ENCODE assay signal across 9 mouse cellular contexts in the genomic region with DNA sequence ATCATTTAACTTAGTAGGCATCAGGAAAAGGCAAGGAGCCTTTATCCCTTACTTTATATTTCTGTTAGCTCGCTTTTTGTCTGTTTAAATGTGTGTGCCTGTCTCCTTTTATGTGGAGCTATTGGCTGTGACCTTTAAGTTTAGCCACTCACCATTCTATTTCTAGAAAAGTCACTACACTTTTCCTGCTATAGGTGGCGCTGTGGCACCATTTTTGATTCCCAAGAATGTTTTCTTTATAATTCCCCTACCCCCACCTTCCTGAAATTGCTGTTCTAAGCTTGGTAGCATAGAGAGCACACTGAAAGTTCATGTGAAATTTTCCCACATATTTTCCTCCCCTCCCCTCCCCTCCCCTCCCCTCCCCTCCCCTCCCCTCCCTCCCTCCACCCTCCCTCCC. TPM values are rescaled to one million over a fixed set of nuclear protein-coding genes. Genes with fewer than 3 reads are reported as not detected.
DNase-seq lines count a peak whose midpoint lies in the region; ATAC-seq lines count a peak whose summit lies in the region.
"Had no signal": no experiment of that assay in that cellular context is flagged by ENCODE, and none has a peak within 500 bp of the region (broad histone marks: within the 10 kb centered on the region; RNA-seq: fewer than 3 reads in every experiment).

No protein-coding gene starts in this region.

- H3K9ac ChIP-seq in heart, embryonic 16.5 days (ENCODE audit: low read length): no peak overlapping the region
- H3K9ac ChIP-seq in limb, embryonic 11.5 days (ENCODE audit: low read length): no peak overlapping the region
- H3K9ac ChIP-seq: heart, embryonic 13.5 days had no signal

- H3K27me3 ChIP-seq in heart, embryonic 16.5 days (ENCODE audit: control insufficient read depth, insufficient read depth, low read length): no peaks in the 10 kb centered on the region
- H3K27me3 ChIP-seq in limb, embryonic 11.5 days (ENCODE audit: control insufficient read depth, insufficient read depth, low read length): no peaks in the 10 kb centered on the region
- H3K27me3 ChIP-seq in splenic B cell, adult 2 months (ENCODE audit: control insufficient read depth, insufficient read depth, low read length, poor library complexity, severe bottlenecking): no peaks in the 10 kb centered on the region
- H3K27me3 ChIP-seq: heart, embryonic 13.5 days had no signal

- peaks cover 10% of the 10 kb centered on the region for H3K36me3 ChIP-seq in heart, embryonic 16.5 days (ENCODE audit: control insufficient read depth, insufficient read depth)
- H3K36me3 ChIP-seq in limb, embryonic 11.5 days (ENCODE audit: control insufficient read depth, insufficient read depth, low read length): peaks cover 2% of the 10 kb centered on the region; the same call in 1 of the 2 replicates
- H3K36me3 ChIP-seq in splenic B cell, adult 2 months (ENCODE audit: control insufficient read depth, insufficient read depth, low read length, poor library complexity, severe bottlenecking): peaks cover 5% of the 10 kb centered on the region; the same call in 1 of the 2 replicates

- no peak overlapping the region for H3K4me2 ChIP-seq in heart, embryonic 16.5 days (ENCODE audit: low read depth, low read length)
- no peak overlapping the region for H3K4me2 ChIP-seq in limb, embryonic 11.5 days (ENCODE audit: low read depth, severe bottlenecking)
- H3K4me2 ChIP-seq: heart, embryonic 13.5 days had no signal

- H3K9me3 ChIP-seq in heart, embryonic 16.5 days (replicated peaks; ENCODE audit: control insufficient read depth, low read length): no peaks in the 10 kb centered on the region
- no peaks in the 10 kb centered on the region for H3K9me3 ChIP-seq in limb, embryonic 11.5 days (ENCODE audit: control insufficient read depth, low read length)
- H3K9me3 ChIP-seq: heart, embryonic 13.5 days had no signal

- no peak overlapping the region for H3K4me3 ChIP-seq in heart, embryonic 16.5 days (ENCODE audit: low read length)
- H3K4me3 ChIP-seq in limb, embryonic 11.5 days (ENCODE audit: low read depth, low read length): no peak overlapping the region
- H3K4me3 ChIP-seq: heart, embryonic 13.5 days had no signal

- ATAC-seq in heart, embryonic 16.5 days (replicated peaks; ENCODE audit: extremely low read depth, insufficient read depth, low FRiP score): peak; percentile 41; the same call in 1 of the 2 replicates
- 0 out of 2 replicates have a peak, but pooled peaks have one; percentile 6 for ATAC-seq in limb, embryonic 11.5 days (ENCODE audit: insufficient number of reproducible peaks, low FRiP score, low TSS enrichment, low read depth)

- H3K4me1 ChIP-seq in heart, embryonic 16.5 days (ENCODE audit: control insufficient read depth, insufficient read depth, low read length): no peaks in the 10 kb centered on the region
- no peaks in the 10 kb centered on the region for H3K4me1 ChIP-seq in limb, embryonic 11.5 days (ENCODE audit: control insufficient read depth, insufficient read depth, low read length)

- no peak overlapping the region for H3K27ac ChIP-seq in heart, embryonic 16.5 days (ENCODE audit: low read length)
- H3K27ac ChIP-seq in limb, embryonic 11.5 days (replicated peaks; ENCODE audit: low read depth, low read length): no peak overlapping the region
- H3K27ac ChIP-seq: heart, embryonic 13.5 days had no signal

- DNase-seq in cerebellum, adult 18-20 months: peak; percentile 37 to 62
- DNase-seq in cerebellum, adult 11-12 months: no peak
- DNase-seq in right cerebral cortex, adult 18-20 months: peak; percentile 40
- no peak for DNase-seq in right cerebral cortex, postnatal 36 days (ENCODE audit: low spot score in 2 of 2)
- DNase-seq in cerebellum, postnatal 10 days: peak; percentile 76 to 83
- peak; percentile 78 for DNase-seq in limb, embryonic 11.5 days (ENCODE audit: low spot score)
- peak; percentile 58 for DNase-seq in splenic B cell, adult 2 months (ENCODE audit: low read depth, low spot score)

- 10% methylated on average over 2 of the region's 2 CpGs for WGBS in heart, embryonic 16.5 days
- WGBS in limb, embryonic 11.5 days: 14% methylated on average over 2 of the region's 2 CpGs

RNA-seq across cellular contexts. Expression of gene Mrc2, which starts 22.3 kb away (rescaled TPM):
- 6.4 and 9.9 TPM in 2 replicates for polyA plus RNA-seq in heart, embryonic 16.5 days (2015; fragmentation: Nextera tagmentation; extraction: Ambion mirVana)
- polyA plus RNA-seq in limb, embryonic 11.5 days (2014; fragmentation: Nextera tagmentation; extraction: Ambion mirVana): 14.6 and 14.7 TPM in 2 replicates

Comparison
In these comparisons a context has a peak if more than half of its experiments do, and no peak if none do; other contexts are left out.
1. DNase-seq: peak in cerebellum, adult 18-20 months (2 of 2), right cerebral cortex, adult 18-20 months (single experiment), cerebellum, postnatal 10 days (2 of 2), limb, embryonic 11.5 days (single experiment) and splenic B cell, adult 2 months (single experiment); none in cerebellum, adult 11-12 months (single experiment) and right cerebral cortex, postnatal 36 days (0 of 2).